17 mouse cellular contexts compared by ENCODE assay signal in the genomic region with DNA sequence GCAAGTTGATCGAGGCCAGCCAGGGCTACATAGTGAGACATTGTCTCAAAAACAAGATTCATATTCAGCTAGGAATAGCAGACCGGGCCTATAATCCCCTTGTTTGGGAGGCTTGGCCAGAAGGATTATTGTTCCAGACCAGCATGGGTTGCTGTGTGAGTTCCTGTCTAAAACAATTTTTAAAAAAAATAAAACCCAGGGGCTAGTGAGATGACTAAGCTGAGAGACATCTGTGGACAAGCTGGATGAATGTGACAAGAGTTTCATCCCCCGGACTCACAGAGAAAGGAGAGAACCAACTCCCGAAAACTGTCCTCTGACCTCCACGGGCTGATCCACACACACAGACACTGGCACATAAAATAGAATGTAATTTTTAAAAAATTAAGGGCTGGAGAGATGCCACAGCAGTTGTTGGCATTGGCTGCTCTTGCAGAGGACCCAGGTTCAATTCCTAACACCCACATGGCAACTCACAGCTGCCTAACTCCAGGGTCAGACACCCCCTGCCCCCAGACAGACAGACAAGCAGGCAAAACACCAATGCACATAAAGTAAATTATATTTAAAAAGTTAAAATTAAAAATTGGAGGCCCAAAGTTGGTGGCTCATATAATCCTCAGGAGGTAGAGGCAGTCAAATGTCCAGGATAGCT. TPM values are rescaled to one million over a fixed set of nuclear protein-coding genes. Genes with fewer than 3 reads are reported as not detected.
A peak's percentile ranks its signal among the peaks of the same experiment; 100 is the strongest.
DNase-seq lines count a peak whose midpoint lies in the region; ATAC-seq and TF ChIP-seq lines count a peak whose summit lies in the region.
"Had no signal": no experiment of that assay in that cellular context is flagged by ENCODE, and none has a peak within 500 bp of the region (broad histone marks: within the 10 kb centered on the region; RNA-seq: fewer than 3 reads in every experiment).

No protein-coding gene starts in this region.

- no peak overlapping the region for H3K4me3 ChIP-seq in forebrain, embryonic 12.5 days (replicated peaks)
- H3K4me3 ChIP-seq in forebrain, embryonic 14.5 days (ENCODE audit: low read depth, low read length) = no peak overlapping the region
- no peak overlapping the region for H3K4me3 ChIP-seq in layer of hippocampus, adult 2 months
- no peak overlapping the region for H3K4me3 ChIP-seq in liver, embryonic 13.5 days (replicated peaks)
- H3K4me3 ChIP-seq: neural tube, embryonic 12.5 days had no signal

- peaks cover 6% of the 10 kb centered on the region; the same call in 1 of the 2 replicates for H3K36me3 ChIP-seq in forebrain, embryonic 12.5 days (replicated peaks)
- H3K36me3 ChIP-seq in forebrain, embryonic 14.5 days (ENCODE audit: control insufficient read depth, insufficient read depth, low read length) = 0 out of 2 replicates have a peak, but pooled peaks cover 2% of the 10 kb centered on the region
- H3K36me3 ChIP-seq in liver, embryonic 13.5 days = peaks cover 11% of the 10 kb centered on the region; the same call in 1 of the 2 replicates
- H3K36me3 ChIP-seq: neural tube, embryonic 12.5 days had no signal

- peaks cover 36% of the 10 kb centered on the region for H3K4me1 ChIP-seq in forebrain, embryonic 12.5 days
- H3K4me1 ChIP-seq in forebrain, embryonic 14.5 days (ENCODE audit: control insufficient read depth, insufficient read depth, low read length) = peaks cover 22% of the 10 kb centered on the region
- H3K4me1 ChIP-seq in liver, embryonic 13.5 days (replicated peaks) = peaks cover 47% of the 10 kb centered on the region

- 53% methylated on average over 5 of the region's 5 CpGs for WGBS in forebrain, embryonic 12.5 days
- 40% methylated on average over 5 of the region's 5 CpGs for WGBS in forebrain, embryonic 14.5 days
- 84% methylated on average over 5 of the region's 5 CpGs for WGBS in liver, embryonic 13.5 days (ENCODE audit: insufficient replicate concordance)

- TF ChIP-seq CTCF in layer of hippocampus, adult 2 months (conservative IDR thresholded peaks at IDR 0.05) = no peak

- no peak for DNase-seq in forebrain, embryonic 14.5 days (ENCODE audit: low spot score)
- no peak for DNase-seq in layer of hippocampus, adult 2 months (ENCODE audit: low spot score in 2 of 2)
- DNase-seq in layer of hippocampus, adult 8-10 months (ENCODE audit: low spot score in 2 of 2) = no peak
- DNase-seq in 3T3-L1 (ENCODE audit: low read depth, low spot score) = peak; percentile 76
- no peak for DNase-seq in liver, embryonic 13.5 days
- no peak for DNase-seq in adrenal gland, adult 18-20 months (ENCODE audit: low spot score in 2 of 2)
- DNase-seq in c-Kit-positive CD71-positive TER-119-positive erythroid progenitor cells, embryonic 14.5 days (ENCODE audit: low spot score) = no peak
- DNase-seq: cerebellum, adult 9-11 months; kidney, adult 8-10 months; lung, adult 18-20 months had no signal

- no peak overlapping the region for H3K4me2 ChIP-seq in forebrain, embryonic 12.5 days
- H3K4me2 ChIP-seq in forebrain, embryonic 14.5 days (ENCODE audit: low read length) = no peak overlapping the region
- H3K4me2 ChIP-seq in liver, embryonic 13.5 days = no peak overlapping the region

- H3K27me3 ChIP-seq in forebrain, embryonic 12.5 days = no peaks in the 10 kb centered on the region
- no peaks in the 10 kb centered on the region for H3K27me3 ChIP-seq in forebrain, embryonic 14.5 days (replicated peaks; ENCODE audit: control insufficient read depth, insufficient read depth, low read length)
- 0 out of 2 replicates have a peak, but pooled peaks cover 5% of the 10 kb centered on the region for H3K27me3 ChIP-seq in liver, embryonic 13.5 days
- H3K27me3 ChIP-seq: neural tube, embryonic 12.5 days had no signal

- H3K9ac ChIP-seq in forebrain, embryonic 12.5 days = no peak overlapping the region
- H3K9ac ChIP-seq in forebrain, embryonic 14.5 days (ENCODE audit: low read length) = no peak overlapping the region
- no peak overlapping the region for H3K9ac ChIP-seq in liver, embryonic 13.5 days
- H3K9ac ChIP-seq: neural tube, embryonic 12.5 days had no signal

- H3K27ac ChIP-seq in forebrain, embryonic 12.5 days = peak overlapping the region; percentile 97; the same call in 1 of the 2 replicates
- no peak overlapping the region for H3K27ac ChIP-seq in forebrain, embryonic 14.5 days (ENCODE audit: low read depth, low read length)
- peak overlapping the region; percentile 98 for H3K27ac ChIP-seq in layer of hippocampus, adult 2 months
- peak overlapping the region; percentile 97; the same call in 1 of the 2 replicates for H3K27ac ChIP-seq in liver, embryonic 13.5 days
- H3K27ac ChIP-seq: neural tube, embryonic 12.5 days had no signal

- ATAC-seq in forebrain, embryonic 12.5 days (ENCODE audit: low FRiP score) = no peak
- no peak for ATAC-seq in forebrain, embryonic 14.5 days
- no peak for ATAC-seq in liver, embryonic 13.5 days (ENCODE audit: low read depth)

- no peaks in the 10 kb centered on the region for H3K9me3 ChIP-seq in forebrain, embryonic 12.5 days
- no peaks in the 10 kb centered on the region for H3K9me3 ChIP-seq in forebrain, embryonic 14.5 days (replicated peaks; ENCODE audit: control insufficient read depth, low read length)
- H3K9me3 ChIP-seq in liver, embryonic 13.5 days (replicated peaks) = no peaks in the 10 kb centered on the region
- H3K9me3 ChIP-seq: neural tube, embryonic 12.5 days had no signal

RNA-seq across cellular contexts. Expression of a gene that starts 1.6 kb away (rescaled TPM):
- polyA plus RNA-seq in forebrain, embryonic 12.5 days (2016; fragmentation: Nextera tagmentation; extraction: Ambion mirVana) = 174 and 179 TPM in 2 replicates
- polyA plus RNA-seq in forebrain, embryonic 14.5 days (2014; fragmentation: Nextera tagmentation; extraction: Ambion mirVana) = 89.6 and 104 TPM in 2 replicates
- total RNA-seq in layer of hippocampus, adult 2 months (2021) = 100 to 1,000 TPM; 115 to 132 TPM
- total RNA-seq in layer of hippocampus, adult 8-10 months (2022) = 100 to 1,000 TPM; 101 to 126 (median 109) TPM
- 53.4 and 68.8 TPM in 2 replicates for polyA plus RNA-seq in liver, embryonic 13.5 days (2015; fragmentation: Nextera tagmentation; extraction: Ambion mirVana)
- total RNA-seq in adrenal gland, adult 18-20 months (2021) = 10 to 100 TPM; 58.1 to 71.9 TPM

RNA-seq across cellular contexts. Expression of a gene that starts 4.4 kb away (rescaled TPM):
- polyA plus RNA-seq in forebrain, embryonic 12.5 days (2016; fragmentation: Nextera tagmentation; extraction: Ambion mirVana) = 12.6 and 20.9 TPM in 2 replicates
- 10.2 and 10.3 TPM in 2 replicates for polyA plus RNA-seq in forebrain, embryonic 14.5 days (2014; fragmentation: Nextera tagmentation; extraction: Ambion mirVana)
- total RNA-seq in layer of hippocampus, adult 2 months (2021) = 100 to 1,000 TPM; 113 to 119 TPM
- 100 to 1,000 TPM; 116 to 122 (median 119) TPM for total RNA-seq in layer of hippocampus, adult 8-10 months (2022)
- 5.2 and 5.5 TPM in 2 replicates for polyA plus RNA-seq in liver, embryonic 13.5 days (2015; fragmentation: Nextera tagmentation; extraction: Ambion mirVana)
- total RNA-seq in adrenal gland, adult 18-20 months (2021) = 100 to 1,000 TPM; 149 to 159 TPM

RNA-seq across cellular contexts. Expression of a gene that starts 41.7 kb away (rescaled TPM):
- 0.27 TPM in 1 of 2 replicates, not detected in the other for polyA plus RNA-seq in forebrain, embryonic 12.5 days (2016; fragmentation: Nextera tagmentation; extraction: Ambion mirVana)
- polyA plus RNA-seq in forebrain, embryonic 14.5 days (2014; fragmentation: Nextera tagmentation; extraction: Ambion mirVana) = not detected in 2 replicates
- total RNA-seq in layer of hippocampus, adult 2 months (2021) = not detected
- not detected for total RNA-seq in layer of hippocampus, adult 8-10 months (2022)
- not detected in 2 replicates for polyA plus RNA-seq in liver, embryonic 13.5 days (2015; fragmentation: Nextera tagmentation; extraction: Ambion mirVana)
- total RNA-seq in adrenal gland, adult 18-20 months (2021) = not detected
- total RNA-seq: gastrocnemius, postnatal 4 days; left cerebral cortex, postnatal 36 days; megakaryocyte progenitor cell, adult 5-6 weeks had no signal
- polyA plus RNA-seq: brain, embryonic 14.5 days; C2C12; neural tube, embryonic 12.5 days had no signal
